Mouse (Mus musculus): ENCODE data around the gene Rbm11. TPM values are rescaled to one million over a fixed set of nuclear protein-coding genes. Genes with fewer than 3 reads are reported as not detected.

Rbm11 gene
- polyA plus RNA-seq, 1 experiment from 2014 or later: 2.9 TPM

DNA sequence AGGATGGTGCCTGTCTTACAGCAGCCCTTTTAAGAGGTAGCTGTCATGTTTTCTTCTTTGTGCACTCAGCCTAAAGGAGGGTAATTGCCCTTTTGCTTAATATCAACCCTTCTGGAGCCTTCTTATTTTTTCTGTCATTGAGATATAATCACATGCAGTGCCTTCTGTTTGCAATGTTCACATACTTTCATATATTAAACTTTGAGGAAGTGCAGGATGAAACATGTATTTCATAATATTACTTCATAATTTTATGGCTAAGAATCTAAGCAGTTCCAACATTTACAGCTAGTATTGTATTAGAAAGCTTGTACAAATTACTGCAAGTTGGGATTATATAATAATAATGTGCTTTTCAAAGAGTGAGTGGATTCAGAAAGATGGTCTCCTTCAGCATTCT lies 19.9 kb downstream of the Rbm11 start:
- H3K4me2 ChIP-seq (ENCODE audit: low read length): no peak overlapping the region
- no peak overlapping the region for H3K9ac ChIP-seq (replicated peaks; ENCODE audit: low read length)
- ATAC-seq (ENCODE audit: low FRiP score, low TSS enrichment) (no peak), DNase-seq (no peak)
- no peaks in the 10 kb centered on the region for H3K9me3 ChIP-seq (ENCODE audit: control insufficient read depth, low read length)
- H3K36me3 ChIP-seq (ENCODE audit: control insufficient read depth, insufficient read depth, low read length): no peaks in the 10 kb centered on the region
- no peaks in the 10 kb centered on the region for H3K27me3 ChIP-seq (ENCODE audit: control insufficient read depth, insufficient read depth, low read length)
- H3K27ac ChIP-seq (replicated peaks; ENCODE audit: low read depth, low read length): no peak overlapping the region
- H3K4me3 ChIP-seq (replicated peaks; ENCODE audit: low read depth, low read length): no peak overlapping the region
- H3K4me1 ChIP-seq (ENCODE audit: control insufficient read depth, insufficient read depth, low read length): no peaks in the 10 kb centered on the region

DNA sequence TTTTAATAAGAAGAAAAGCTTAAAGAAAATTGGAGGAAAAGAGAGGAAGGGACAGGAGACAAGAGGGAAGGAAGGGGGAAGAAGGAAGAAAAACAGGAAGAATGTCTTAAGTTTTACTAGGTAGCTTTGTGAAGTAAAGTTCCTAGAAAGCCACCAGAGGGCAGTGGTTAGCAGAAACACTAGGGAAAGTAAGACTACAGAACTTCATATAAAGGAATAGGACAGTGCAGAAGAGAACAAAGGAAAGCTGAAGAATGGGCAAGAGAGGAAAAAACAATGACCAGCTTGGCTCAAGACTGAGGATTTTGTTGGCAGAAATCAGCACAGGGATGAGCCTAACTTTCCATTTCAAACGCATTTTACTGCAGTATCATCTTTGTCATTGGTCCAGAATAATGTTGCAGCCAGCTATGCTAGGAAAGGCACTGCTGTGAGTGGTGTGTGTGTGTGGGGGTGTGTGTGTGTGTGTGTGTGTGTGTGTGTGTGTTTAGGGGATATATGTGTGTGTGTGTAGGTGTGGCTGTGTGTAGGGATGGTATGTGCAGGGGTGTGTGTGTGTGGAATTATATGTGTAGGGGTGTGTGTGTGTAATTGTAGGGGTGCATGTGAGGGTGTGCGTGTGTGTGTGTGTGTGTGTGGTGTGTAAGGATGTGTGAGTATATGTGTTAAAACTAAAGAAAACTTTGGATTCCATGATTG lies 25.2 kb downstream of the Rbm11 start:
- no peaks in the 10 kb centered on the region for H3K27me3 ChIP-seq (ENCODE audit: control insufficient read depth, insufficient read depth, low read length)
- no peak overlapping the region for H3K27ac ChIP-seq (replicated peaks; ENCODE audit: low read depth, low read length)
- no peaks in the 10 kb centered on the region for H3K9me3 ChIP-seq (ENCODE audit: control insufficient read depth, low read length)
- DNase-seq (peak; percentile 84), ATAC-seq (ENCODE audit: low FRiP score, low TSS enrichment) (peak; percentile 31; the same call in 1 of the 2 replicates)
- no peak overlapping the region for H3K4me3 ChIP-seq (replicated peaks; ENCODE audit: low read depth, low read length)
- H3K4me2 ChIP-seq (ENCODE audit: low read length): no peak overlapping the region
- no peaks in the 10 kb centered on the region for H3K4me1 ChIP-seq (ENCODE audit: control insufficient read depth, insufficient read depth, low read length)
- WGBS: 73% methylated on average over 2 of the region's 2 CpGs
- no peak overlapping the region for H3K9ac ChIP-seq (replicated peaks; ENCODE audit: low read length)
- no peaks in the 10 kb centered on the region for H3K36me3 ChIP-seq (ENCODE audit: control insufficient read depth, insufficient read depth, low read length)

DNA sequence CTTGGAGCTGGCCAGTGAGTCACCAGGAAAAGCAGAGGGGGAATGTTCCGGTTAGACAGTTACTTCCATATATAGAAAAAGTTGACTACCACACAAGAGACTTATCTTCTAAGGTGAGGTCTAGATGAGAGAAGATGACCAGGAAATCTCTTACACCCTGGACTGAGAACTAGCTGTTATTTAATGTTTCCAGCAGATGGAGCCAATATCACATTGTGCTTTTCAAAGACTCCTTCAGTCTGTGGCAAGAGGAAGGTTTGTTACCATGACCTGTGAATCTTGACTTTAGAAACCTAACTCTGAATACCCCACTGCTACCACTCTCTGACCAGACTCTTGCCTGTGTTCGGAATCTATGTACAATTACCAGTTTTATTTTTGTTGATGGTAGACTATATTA lies 35.2 kb downstream of the Rbm11 start:
- no peaks in the 10 kb centered on the region for H3K36me3 ChIP-seq (ENCODE audit: control insufficient read depth, insufficient read depth, low read length)
- no peak overlapping the region for H3K27ac ChIP-seq (replicated peaks; ENCODE audit: low read depth, low read length)
- no peaks in the 10 kb centered on the region for H3K27me3 ChIP-seq (ENCODE audit: control insufficient read depth, insufficient read depth, low read length)
- ATAC-seq (ENCODE audit: low FRiP score, low TSS enrichment): no peak
- peak; percentile 48 for DNase-seq
- no peak overlapping the region for H3K9ac ChIP-seq (replicated peaks; ENCODE audit: low read length)
- no peak overlapping the region for H3K4me2 ChIP-seq (ENCODE audit: low read length)
- H3K4me3 ChIP-seq (replicated peaks; ENCODE audit: low read depth, low read length): no peak overlapping the region
- H3K9me3 ChIP-seq (ENCODE audit: control insufficient read depth, low read length): no peaks in the 10 kb centered on the region
- WGBS: 94% methylated on average over 2 of the region's 2 CpGs
- H3K4me1 ChIP-seq (ENCODE audit: control insufficient read depth, insufficient read depth, low read length): no peaks in the 10 kb centered on the region

Other genes with a start within 250 kb of the Rbm11 start
- not detected in 2 replicates for gene Lipi, start 6.8 kb upstream of the Rbm11 start, polyA plus RNA-seq (2014; fragmentation: Nextera tagmentation; extraction: Ambion mirVana)
- 50.0 and 54.0 TPM in 2 replicates for gene Hspa13, start 174.3 kb downstream of the Rbm11 start, polyA plus RNA-seq (2014; fragmentation: Nextera tagmentation; extraction: Ambion mirVana)